Mouse (Mus musculus) gastrocnemius, postnatal 36 days (tissue): ENCODE measurements around the gene Trim45. TPM values are rescaled to one million over a fixed set of nuclear protein-coding genes. Genes with fewer than 3 reads are reported as not detected.

Source experiments
- DNase-seq, 2 experiments: peaks; one replicate each; pipeline ENCODE4 v3.0.0; 2022
- intact Hi-C: fragments of 180-260 bp; cut with DNase I; formaldehyde crosslinking; loops from one replicate; pipeline ENCODE4 v1.15.1; 2025
- total RNA-seq, 2 experiments: library from RNA; stranded (reverse); gene quantifications; 2 replicates each; pipeline ENCODE4 v1.2.3; 2021

Gene Trim45
- total RNA-seq, 2 experiments from 2014 or later: 3.9 to 4.3 TPM

GRCm38 (mm10) chr3:100924065-100924732 is 2.2 kb downstream of the Trim45 start:
- intact Hi-C loops: loop anchor here (10.0 kb wide), 1 partner anchor 439 kb away; the partner anchor contains the start of gene Tent5c
- no peak for DNase-seq

- intact Hi-C loops: loop anchor here (10.0 kb wide), 1 partner anchor 440 kb away; the partner anchor contains the start of gene Tent5c
- DNase-seq: no peak
Measured at GRCm38 (mm10) chr3:100925176-100925575, 3.2 kb downstream of the Trim45 start.

- intact Hi-C loops: no loop called here
- no peak for DNase-seq
Measured at GRCm38 (mm10) chr3:100931332-100932076, 9.5 kb downstream of the Trim45 start.

GRCm38 (mm10) chr3:100932077-100932944 is 10.3 kb downstream of the Trim45 start:
- no peak for DNase-seq

GRCm38 (mm10) chr3:100935521-100935920 is 13.5 kb downstream of the Trim45 start:
- intact Hi-C loops: no loop called here
- DNase-seq: no peak

More at GRCm38 (mm10) chr3:100932077-100932944, 10.3 kb downstream of the Trim45 start:
- intact Hi-C loops: no loop called here

- DNase-seq: no peak
- intact Hi-C loops: no loop called here
Measured at GRCm38 (mm10) chr3:100936201-100936600, 14.2 kb downstream of the Trim45 start.

GRCm38 (mm10) chr3:100938211-100938610 is 16.2 kb downstream of the Trim45 start:
- no peak for DNase-seq
- intact Hi-C loops: no loop called here

GRCm38 (mm10) chr3:100940496-100941037 is 18.6 kb downstream of the Trim45 start:
- no peak for DNase-seq
- intact Hi-C loops: no loop called here

GRCm38 (mm10) chr3:100947286-100947685 is 25.3 kb downstream of the Trim45 start:
- DNase-seq: no peak
- intact Hi-C loops: no loop called here

- no peak for DNase-seq
- intact Hi-C loops: no loop called here
Measured at GRCm38 (mm10) chr3:100951531-100951930, 29.5 kb downstream of the Trim45 start.

- intact Hi-C loops: no loop called here
Measured at GRCm38 (mm10) chr3:100954616-100955015, 32.6 kb downstream of the Trim45 start.

GRCm38 (mm10) chr3:100961007-100961406 is 39.0 kb downstream of the Trim45 start:
- no peak for DNase-seq
- intact Hi-C loops: loop anchor here (5.0 kb wide), 1 partner anchor 501 kb away; no protein-coding TSS in a partner anchor

More at GRCm38 (mm10) chr3:100954616-100955015, 32.6 kb downstream of the Trim45 start:
- no peak for DNase-seq

GRCm38 (mm10) chr3:100961501-100961900 is 39.5 kb downstream of the Trim45 start:
- DNase-seq: no peak
- intact Hi-C loops: loop anchor here (5.0 kb wide), 1 partner anchor 501 kb away; no protein-coding TSS in a partner anchor

- DNase-seq: no peak
- intact Hi-C loops: loop anchor here (5.0 kb wide), 1 partner anchor 498 kb away; no protein-coding TSS in a partner anchor
Measured at GRCm38 (mm10) chr3:100963849-100964542, 42.0 kb downstream of the Trim45 start.

GRCm38 (mm10) chr3:100969176-100969917 is 47.3 kb downstream of the Trim45 start, which contains the start of gene Ttf2:
Gene Ttf2, minus strand, starts transcription at chr3:100969663.
- intact Hi-C loops: no loop called here
- DNase-seq: peak; percentile 92 to 93

- no peak for DNase-seq
Measured at GRCm38 (mm10) chr3:100973906-100974305, 51.9 kb downstream of the Trim45 start.

GRCm38 (mm10) chr3:100979290-100979689 is 57.3 kb downstream of the Trim45 start:
- no peak for DNase-seq
- intact Hi-C loops: loop anchor here (5.0 kb wide), 1 partner anchor 483 kb away; no protein-coding TSS in a partner anchor

More at GRCm38 (mm10) chr3:100973906-100974305, 51.9 kb downstream of the Trim45 start:
- intact Hi-C loops: loop anchor here (1.0 kb wide), 1 partner anchor 321 kb away; no protein-coding TSS in a partner anchor
